9 mouse cellular contexts compared by ENCODE assay signal in the genomic region with DNA sequence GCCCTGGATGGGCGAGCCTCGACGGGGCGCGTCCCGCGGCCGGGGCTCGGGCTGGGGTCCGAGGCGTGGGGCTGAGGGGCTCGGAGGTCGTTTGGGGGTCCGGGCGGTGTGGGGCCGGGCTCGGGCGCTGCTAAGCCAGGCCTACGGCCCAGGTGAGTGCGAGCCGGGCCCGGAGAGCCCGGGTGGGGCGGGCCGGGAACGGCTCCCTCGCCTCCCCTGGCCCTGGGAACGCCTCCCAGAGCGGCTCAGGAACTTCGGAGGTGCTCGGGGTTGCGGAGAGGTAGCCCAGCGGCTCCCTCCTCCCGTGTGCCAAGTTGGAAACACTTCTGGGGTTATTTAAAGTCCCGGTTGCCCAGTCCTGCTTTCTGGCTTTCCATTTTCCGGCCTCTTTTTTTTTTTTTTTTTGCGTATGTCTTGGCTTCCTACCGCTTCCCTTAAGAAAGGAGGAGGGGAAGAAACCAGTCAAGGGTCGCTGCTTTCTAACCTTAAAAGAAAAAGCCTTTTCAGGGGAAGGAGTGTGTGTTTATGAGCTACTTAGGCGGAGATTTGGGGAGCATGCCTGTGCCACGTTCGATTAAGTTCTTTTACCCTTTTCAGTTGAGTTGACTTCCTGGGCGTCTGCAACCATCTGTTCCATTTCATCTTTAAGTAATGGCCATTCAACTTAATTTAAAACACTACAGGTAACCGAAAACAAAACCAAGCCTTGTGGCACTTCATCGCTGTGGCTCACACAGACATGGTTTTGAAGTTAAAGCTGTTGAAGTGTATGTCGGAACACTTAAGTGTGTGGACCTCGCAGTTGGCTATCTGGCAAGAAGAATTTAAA. TPM values are rescaled to one million over a fixed set of nuclear protein-coding genes. Genes with fewer than 3 reads are reported as not detected.
DNase-seq lines count a peak whose midpoint lies in the region; ATAC-seq lines count a peak whose summit lies in the region.
"Had no signal": no experiment of that assay in that cellular context is flagged by ENCODE, and none has a peak within 500 bp of the region (broad histone marks: within the 10 kb centered on the region; RNA-seq: fewer than 3 reads in every experiment).

No protein-coding gene starts in this region.

- peak overlapping the region; percentile 98 for H3K4me3 ChIP-seq in megakaryocyte, embryonic 14.5 days (replicated peaks)
- peak overlapping the region; percentile 85 for H3K4me3 ChIP-seq in hindbrain, embryonic 16.5 days (ENCODE audit: low read length)
- H3K4me3 ChIP-seq in midbrain, embryonic 11.5 days (ENCODE audit: low read depth, low read length), result peak overlapping the region; percentile 93

- ATAC-seq in megakaryocyte, adult 5-6 weeks (ENCODE audit: poor library complexity, severe bottlenecking), result no peak
- no peak for ATAC-seq in hindbrain, embryonic 16.5 days
- peak; percentile 51 for ATAC-seq in midbrain, embryonic 11.5 days (ENCODE audit: low FRiP score)
- no peak for ATAC-seq in granulocyte monocyte progenitor cell, adult 5-6 weeks (replicated peaks; ENCODE audit: poor library complexity, severe bottlenecking)

- peaks cover 39% of the 10 kb centered on the region for H3K36me3 ChIP-seq in megakaryocyte, embryonic 14.5 days (replicated peaks; ENCODE audit: low read length)
- peaks cover 8% of the 10 kb centered on the region for H3K36me3 ChIP-seq in hindbrain, embryonic 16.5 days (ENCODE audit: control insufficient read depth, insufficient read depth, low read length)
- H3K36me3 ChIP-seq in midbrain, embryonic 11.5 days (ENCODE audit: control insufficient read depth, insufficient read depth, low read length), result peaks cover 6% of the 10 kb centered on the region; the same call in 1 of the 2 replicates

- H3K27ac ChIP-seq in hindbrain, embryonic 16.5 days (ENCODE audit: low read depth, low read length), result peak overlapping the region; percentile 76
- peak overlapping the region; percentile 49 for H3K27ac ChIP-seq in midbrain, embryonic 11.5 days (ENCODE audit: low read depth, low read length)

- peak overlapping the region; percentile 57 for H3K4me2 ChIP-seq in hindbrain, embryonic 16.5 days (ENCODE audit: low read length)
- H3K4me2 ChIP-seq in midbrain, embryonic 11.5 days, result peak overlapping the region; percentile 60

- H3K9ac ChIP-seq in hindbrain, embryonic 16.5 days (ENCODE audit: low read depth, low read length), result peak overlapping the region; percentile 90
- H3K9ac ChIP-seq in midbrain, embryonic 11.5 days (ENCODE audit: low read length), result peak overlapping the region; percentile 88

- DNase-seq in c-Kit-negative CD71-positive TER-119-positive erythroid progenitor cells, embryonic 14.5 days (ENCODE audit: low read depth, low spot score), result peak; percentile 53
- peak; percentile 88 for DNase-seq in midbrain, embryonic 11.5 days (ENCODE audit: low spot score, missing footprints)
- no peak for DNase-seq in frontal cortex, postnatal 14 days (ENCODE audit: low spot score in 2 of 2)
- DNase-seq in right cerebral cortex, postnatal 4 days, result no peak

- whole genome bisulfite sequencing in hindbrain, embryonic 16.5 days, result 11% methylated on average over 15 of the region's 47 CpGs
- 6% methylated on average over 30 of the region's 47 CpGs for WGBS in midbrain, embryonic 11.5 days

- H3K4me1 ChIP-seq in megakaryocyte, embryonic 14.5 days, result peaks cover 47% of the 10 kb centered on the region
- H3K4me1 ChIP-seq in hindbrain, embryonic 16.5 days (ENCODE audit: control insufficient read depth, insufficient read depth, low read depth, low read length), result peaks cover 14% of the 10 kb centered on the region
- peaks cover 13% of the 10 kb centered on the region for H3K4me1 ChIP-seq in midbrain, embryonic 11.5 days (ENCODE audit: control insufficient read depth, insufficient read depth, low read length)

- no peaks in the 10 kb centered on the region for H3K9me3 ChIP-seq in megakaryocyte, embryonic 14.5 days
- no peaks in the 10 kb centered on the region for H3K9me3 ChIP-seq in hindbrain, embryonic 16.5 days (ENCODE audit: control insufficient read depth, low read length)
- no peaks in the 10 kb centered on the region for H3K9me3 ChIP-seq in midbrain, embryonic 11.5 days (ENCODE audit: control insufficient read depth, low read length)

- no peaks in the 10 kb centered on the region for H3K27me3 ChIP-seq in megakaryocyte, embryonic 14.5 days (replicated peaks)
- H3K27me3 ChIP-seq in hindbrain, embryonic 16.5 days (replicated peaks; ENCODE audit: control insufficient read depth, insufficient read depth, low read length), result no peaks in the 10 kb centered on the region
- H3K27me3 ChIP-seq in midbrain, embryonic 11.5 days (ENCODE audit: control insufficient read depth, insufficient read depth, low read length), result no peaks in the 10 kb centered on the region

RNA-seq across cellular contexts. Expression of a gene that starts 0.8 kb away (rescaled TPM):
- polyA plus RNA-seq in megakaryocyte, embryonic 14.5 days (2012; ENCODE audit: insufficient read depth, low replicate concordance), result 3.5 and 69.6 TPM in 2 replicates
- 20.8 and 21.1 TPM in 2 replicates for total RNA-seq in megakaryocyte, adult 5-6 weeks (2015)
- 7.6 and 14.3 TPM in 2 replicates for total RNA-seq in megakaryocyte, adult 5-6 weeks (2017)
- 17.9 and 18.1 TPM in 2 replicates for polyA plus RNA-seq in hindbrain, embryonic 16.5 days (2015; fragmentation: Nextera tagmentation; extraction: Ambion mirVana)
- 27.6 and 28.9 TPM in 2 replicates for polyA plus RNA-seq in midbrain, embryonic 11.5 days (2014; fragmentation: Nextera tagmentation; extraction: Ambion mirVana)
- 41.1 and 73.3 TPM in 2 replicates for total RNA-seq in granulocyte monocyte progenitor cell, adult 5-6 weeks (2014; fragmentation: Nextera tagmentation)
- 22.8 and 33.5 TPM in 2 replicates for total RNA-seq in granulocyte monocyte progenitor cell, adult 5-6 weeks (2017)

RNA-seq across cellular contexts. Expression of a gene that starts 0.9 kb away (rescaled TPM):
- polyA plus RNA-seq in megakaryocyte, embryonic 14.5 days (2012; ENCODE audit: insufficient read depth, low replicate concordance), result 3.2 and 4.8 TPM in 2 replicates
- total RNA-seq in megakaryocyte, adult 5-6 weeks (2015), result 60.9 and 65.4 TPM in 2 replicates
- total RNA-seq in megakaryocyte, adult 5-6 weeks (2017), result 48.1 and 51.9 TPM in 2 replicates
- polyA plus RNA-seq in hindbrain, embryonic 16.5 days (2015; fragmentation: Nextera tagmentation; extraction: Ambion mirVana), result 125 and 136 TPM in 2 replicates
- 176 and 188 TPM in 2 replicates for polyA plus RNA-seq in midbrain, embryonic 11.5 days (2014; fragmentation: Nextera tagmentation; extraction: Ambion mirVana)
- total RNA-seq in granulocyte monocyte progenitor cell, adult 5-6 weeks (2014; fragmentation: Nextera tagmentation), result 40.1 and 47.1 TPM in 2 replicates
- total RNA-seq in granulocyte monocyte progenitor cell, adult 5-6 weeks (2017), result 49.6 and 51.8 TPM in 2 replicates

RNA-seq across cellular contexts. Expression of a gene that starts 41.0 kb away (rescaled TPM):
- polyA plus RNA-seq in megakaryocyte, embryonic 14.5 days (2012; ENCODE audit: insufficient read depth, low replicate concordance), result not detected in 2 replicates
- not detected in 2 replicates for total RNA-seq in megakaryocyte, adult 5-6 weeks (2015)
- not detected in 2 replicates for total RNA-seq in megakaryocyte, adult 5-6 weeks (2017)
- polyA plus RNA-seq in hindbrain, embryonic 16.5 days (2015; fragmentation: Nextera tagmentation; extraction: Ambion mirVana), result not detected in 2 replicates
- polyA plus RNA-seq in midbrain, embryonic 11.5 days (2014; fragmentation: Nextera tagmentation; extraction: Ambion mirVana), result not detected in 2 replicates
- not detected in 2 replicates for total RNA-seq in granulocyte monocyte progenitor cell, adult 5-6 weeks (2014; fragmentation: Nextera tagmentation)
- not detected in 2 replicates for total RNA-seq in granulocyte monocyte progenitor cell, adult 5-6 weeks (2017)
- polyA plus RNA-seq: large intestine, adult 2 months had no signal

Comparison
In these comparisons a context has a peak if more than half of its experiments do, and no peak if none do; other contexts are left out.
1. DNase-seq: peak in c-Kit-negative CD71-positive TER-119-positive erythroid progenitor cells, embryonic 14.5 days (single experiment) and midbrain, embryonic 11.5 days (single experiment); none in frontal cortex, postnatal 14 days (0 of 2) and right cerebral cortex, postnatal 4 days (single experiment).
2. RNA of a gene that starts 0.9 kb away (polyA plus RNA-seq): 176 to 188 TPM in midbrain, embryonic 11.5 days and 125 to 136 TPM in hindbrain, embryonic 16.5 days; 3.2 to 4.8 TPM in megakaryocyte, embryonic 14.5 days; every median in the first group is over 10 times any median in the second.
3. Peak in every context shown above with its lines, with median percentiles within 50 percentile points of each other: H3K4me3 ChIP-seq.